Mouse (Mus musculus) kidney, adult 10 weeks (tissue): Measurements from ENCODE around the gene Cks1brt. TPM values are rescaled to one million over a fixed set of nuclear protein-coding genes. Genes with fewer than 3 reads are reported as not detected.

Experiments used
- polyA plus RNA-seq: library from polyadenylated mRNA; stranded (reverse); fragments of 350-450 nt; fragmentation: Illumina TruSeq; extraction: RNeasy Lipid Tissue Mini Kit (QIAGEN cat#74804); gene quantifications from one replicate; pipeline ENCODE4 v1.2.3, GENCODE M21; 2014; ENCODE audit warnings: low read depth, low replicate concordance

Gene Cks1brt
- polyA plus RNA-seq: not detected

GRCm38 (mm10) chr8:85151624-85152023 lies at the start of gene Cks1brt:
TSS of gene Cks1brt (plus strand) at chr8:85151924.

GRCm38 (mm10) chr8:85122995-85123394 lies 28.7 kb upstream of the Cks1brt start, which contains the start of gene Zfp791:
TSS of gene Zfp791 (minus strand) at chr8:85123095.

Other genes with a start within 250 kb of the Cks1brt start
- not detected for gene Klf1, start 250.0 kb upstream of the Cks1brt start, polyA plus RNA-seq
- 7.1 TPM for gene Dnase2a, start 243.4 kb upstream of the Cks1brt start, polyA plus RNA-seq
- not detected for gene Mast1, start 214.6 kb upstream of the Cks1brt start, polyA plus RNA-seq
- gene Rtbdn, start 204.9 kb upstream of the Cks1brt start, polyA plus RNA-seq: not detected
- gene Gm49661, start 182.5 kb upstream of the Cks1brt start, polyA plus RNA-seq: not detected
- 35.9 TPM for gene Prdx2, start 182.3 kb upstream of the Cks1brt start, polyA plus RNA-seq
- 1.1 TPM for gene Rnaseh2a, start 182.2 kb upstream of the Cks1brt start, polyA plus RNA-seq
- not detected for gene Junb, start 173.2 kb upstream of the Cks1brt start, polyA plus RNA-seq
- gene Hook2, start 161.3 kb upstream of the Cks1brt start, polyA plus RNA-seq: 16.4 TPM
- not detected for gene Best2, start 137.4 kb upstream of the Cks1brt start, polyA plus RNA-seq
- gene Asna1, start 126.6 kb upstream of the Cks1brt start, polyA plus RNA-seq: 16.8 TPM
- gene Trir, start 125.1 kb upstream of the Cks1brt start, polyA plus RNA-seq: 15.0 TPM
- 4.2 TPM for gene Tnpo2, start 115.0 kb upstream of the Cks1brt start, polyA plus RNA-seq
- 0.89 TPM for gene Fbxw9, start 91.9 kb upstream of the Cks1brt start, polyA plus RNA-seq
- gene Gm5741, start 83.9 kb upstream of the Cks1brt start, polyA plus RNA-seq: not detected
- gene Dhps, start 80.2 kb upstream of the Cks1brt start, polyA plus RNA-seq: 9.5 TPM
- 6.1 TPM for gene Wdr83os, start 71.2 kb upstream of the Cks1brt start, polyA plus RNA-seq
- gene Wdr83, start 70.6 kb upstream of the Cks1brt start, polyA plus RNA-seq: 2.3 TPM
- 7.5 TPM for gene Man2b1, start 68.7 kb upstream of the Cks1brt start, polyA plus RNA-seq
- gene Zfp791, start 28.8 kb upstream of the Cks1brt start, polyA plus RNA-seq: 5.5 TPM
- gene Olfr371, start 74.1 kb downstream of the Cks1brt start, polyA plus RNA-seq: not detected
- gene Orc6, start 147.7 kb downstream of the Cks1brt start, polyA plus RNA-seq: 24.8 TPM
- gene Vps35, start 147.9 kb downstream of the Cks1brt start, polyA plus RNA-seq: 485 TPM
- gene Mylk3, start 234.4 kb downstream of the Cks1brt start, polyA plus RNA-seq: 0.93 TPM